Mouse (Mus musculus): Measurements from ENCODE around the gene Slc48a1.

The Slc48a1 gene

GRCm38 (mm10) chr15:97754476-97754875, 23.8 kb upstream of the Slc48a1 start:
- DNase-seq (ENCODE audit: low spot score), result no peak

- peak; percentile 36 for DNase-seq (ENCODE audit: low spot score)
Observed at GRCm38 (mm10) chr15:97755361-97755760, 23.0 kb upstream of the Slc48a1 start.

- no peak for DNase-seq (ENCODE audit: low spot score)
Observed at GRCm38 (mm10) chr15:97760006-97760405, 18.3 kb upstream of the Slc48a1 start.

GRCm38 (mm10) chr15:97760952-97761351, 17.4 kb upstream of the Slc48a1 start:
- no peak for DNase-seq (ENCODE audit: low spot score)

- no peak for DNase-seq (ENCODE audit: low spot score)
Observed at GRCm38 (mm10) chr15:97761438-97761837, 16.9 kb upstream of the Slc48a1 start.

- DNase-seq (ENCODE audit: low spot score), result no peak
Observed at GRCm38 (mm10) chr15:97762733-97763132, 15.6 kb upstream of the Slc48a1 start.

- peak; percentile 29 for DNase-seq (ENCODE audit: low spot score)
Observed at GRCm38 (mm10) chr15:97763256-97764049, 14.9 kb upstream of the Slc48a1 start.

GRCm38 (mm10) chr15:97764532-97764931, 13.8 kb upstream of the Slc48a1 start:
- no peak for DNase-seq (ENCODE audit: low spot score)

- DNase-seq (ENCODE audit: low spot score), result no peak
Observed at GRCm38 (mm10) chr15:97765090-97765794, 13.1 kb upstream of the Slc48a1 start.

GRCm38 (mm10) chr15:97766194-97766593, 12.1 kb upstream of the Slc48a1 start:
- peak; percentile 59 for DNase-seq (ENCODE audit: low spot score)

- DNase-seq (ENCODE audit: low spot score), result no peak
Observed at GRCm38 (mm10) chr15:97766594-97767279, 11.6 kb upstream of the Slc48a1 start.

GRCm38 (mm10) chr15:97767280-97768186, 10.8 kb upstream of the Slc48a1 start, which contains the start of gene Rapgef3:
Gene Rapgef3 (minus strand): TSS chr15:97767972.
- DNase-seq (ENCODE audit: low spot score), result peak; percentile 90

- DNase-seq (ENCODE audit: low spot score), result peak; percentile 45
Observed at GRCm38 (mm10) chr15:97768192-97768591, 10.1 kb upstream of the Slc48a1 start.

GRCm38 (mm10) chr15:97770280-97770679, 8.0 kb upstream of the Slc48a1 start:
- no peak for DNase-seq (ENCODE audit: low spot score)

- DNase-seq (ENCODE audit: low spot score), result peak; percentile 49
Observed at GRCm38 (mm10) chr15:97773108-97773507, 5.2 kb upstream of the Slc48a1 start.

GRCm38 (mm10) chr15:97773961-97774370, 4.4 kb upstream of the Slc48a1 start:
- peak; percentile 49 for DNase-seq (ENCODE audit: low spot score)

- peak; percentile 73 for DNase-seq (ENCODE audit: low spot score)
Observed at GRCm38 (mm10) chr15:97776514-97776913, 1.8 kb upstream of the Slc48a1 start.

GRCm38 (mm10) chr15:97776919-97777318, 1.4 kb upstream of the Slc48a1 start:
- DNase-seq (ENCODE audit: low spot score), result no peak

GRCm38 (mm10) chr15:97779576-97779975, 1.3 kb downstream of the Slc48a1 start:
- DNase-seq (ENCODE audit: low spot score), result no peak

- DNase-seq (ENCODE audit: low spot score), result no peak
Observed at GRCm38 (mm10) chr15:97780611-97781031, 2.3 kb downstream of the Slc48a1 start.

GRCm38 (mm10) chr15:97781961-97782748, 3.8 kb downstream of the Slc48a1 start:
- peak; percentile 65 for DNase-seq (ENCODE audit: low spot score)

All from MN1 (cell line).